7 mouse cellular contexts compared by ENCODE assay signal in genomic region chr16:97850667-97851060, GRCm38 (mm10). TPM values are rescaled to one million over a fixed set of nuclear protein-coding genes. Genes with fewer than 3 reads are reported as not detected.
DNase-seq lines count a peak whose midpoint lies in the region; ATAC-seq and TF ChIP-seq lines count a peak whose summit lies in the region.

No protein-coding gene starts in this region.

- H3K4me3 ChIP-seq in lung, embryonic 15.5 days: peak overlapping the region; percentile 93
- peak overlapping the region; percentile 90 for H3K4me3 ChIP-seq in embryonic facial prominence, embryonic 15.5 days (replicated peaks)
- peak overlapping the region; percentile 79 for H3K4me3 ChIP-seq in kidney, postnatal 0 days (replicated peaks; ENCODE audit: low read depth, low read length)

- POLR2A ChIA-PET in Patski (lab: Charles Lee): interaction anchor here (0.6 to 0.7 kb wide), 3 partner anchors 23 to 36 kb away, joined by 3 to 4 read pairs (median 3); no protein-coding TSS in a partner anchor

- WGBS in lung, embryonic 15.5 days: under 1% methylated on average over 11 of the region's 11 CpGs
- WGBS in embryonic facial prominence, embryonic 15.5 days: 0% methylated on average over 11 of the region's 11 CpGs
- 0% methylated on average over 9 of the region's 11 CpGs for WGBS in kidney, postnatal 0 days

- TF ChIP-seq CTCF in Patski (IDR thresholded peaks at IDR 0.05): no peak
- no peak for TF ChIP-seq CTCF in kidney, postnatal 0 days (IDR thresholded peaks at IDR 0.05; ENCODE audit: low read depth)

- peaks cover 22% of the 10 kb centered on the region; the same call in 1 of the 2 replicates for H3K4me1 ChIP-seq in lung, embryonic 15.5 days
- H3K4me1 ChIP-seq in embryonic facial prominence, embryonic 15.5 days: peaks cover 29% of the 10 kb centered on the region
- H3K4me1 ChIP-seq in kidney, postnatal 0 days (replicated peaks; ENCODE audit: insufficient read depth, low read length): peaks cover 11% of the 10 kb centered on the region; the same call in 1 of the 2 replicates

- peak overlapping the region; percentile 99 for H3K9ac ChIP-seq in lung, embryonic 15.5 days
- H3K9ac ChIP-seq in embryonic facial prominence, embryonic 15.5 days: peak overlapping the region; percentile 98
- H3K9ac ChIP-seq in kidney, postnatal 0 days (ENCODE audit: low read depth, low read length): peak overlapping the region; percentile 96

- CTCF ChIA-PET in Patski (lab: Charles Lee): interaction anchor here (1.1 kb wide), 1 partner anchor 27 kb away, joined by 3 read pairs; no protein-coding TSS in a partner anchor

- peak overlapping the region; percentile 72 for H3K4me2 ChIP-seq in lung, embryonic 15.5 days
- H3K4me2 ChIP-seq in embryonic facial prominence, embryonic 15.5 days (replicated peaks): peak overlapping the region; percentile 59
- peak overlapping the region; percentile 70 for H3K4me2 ChIP-seq in kidney, postnatal 0 days (ENCODE audit: low read length)

- in situ Hi-C loops in Patski (cut with MboI; ENCODE audit: low pct_unique_long_range_greater_than_20kb): no loop called here

- peak overlapping the region; percentile 100 for H3K27ac ChIP-seq in lung, embryonic 15.5 days
- peak overlapping the region; percentile 100 for H3K27ac ChIP-seq in embryonic facial prominence, embryonic 15.5 days (replicated peaks)
- peak overlapping the region; percentile 98 for H3K27ac ChIP-seq in kidney, postnatal 0 days

- no peak for DNase-seq in lung, postnatal 4 days
- no peak for DNase-seq in Patski (ENCODE audit: low read depth, low spot score)
- peak; percentile 63 for DNase-seq in kidney, postnatal 0 days (ENCODE audit: low spot score)
- peak; percentile 43 for DNase-seq in mesoderm, embryonic 11.5 days (ENCODE audit: low read depth, low spot score)
- no peak for DNase-seq in ovary, postnatal 14 days (ENCODE audit: low spot score)

- ATAC-seq in lung, embryonic 15.5 days (ENCODE audit: borderline replicate concordance, extremely low read depth, low FRiP score, low TSS enrichment): peak; percentile 60
- peak; percentile 6 for ATAC-seq in Patski
- ATAC-seq in embryonic facial prominence, embryonic 15.5 days (ENCODE audit: insufficient number of reproducible peaks, low FRiP score, low TSS enrichment, low read depth): peak; percentile 63
- no peak for ATAC-seq in kidney, postnatal 0 days (replicated peaks; ENCODE audit: low FRiP score, low read depth)

- H3K9me3 ChIP-seq in lung, embryonic 15.5 days: no peaks in the 10 kb centered on the region
- H3K9me3 ChIP-seq in embryonic facial prominence, embryonic 15.5 days (replicated peaks): no peaks in the 10 kb centered on the region
- H3K9me3 ChIP-seq in kidney, postnatal 0 days (replicated peaks; ENCODE audit: low read length): no peaks in the 10 kb centered on the region

- H3K36me3 ChIP-seq in lung, embryonic 15.5 days: no peaks in the 10 kb centered on the region
- peaks cover 11% of the 10 kb centered on the region; the same call in 1 of the 2 replicates for H3K36me3 ChIP-seq in embryonic facial prominence, embryonic 15.5 days
- H3K36me3 ChIP-seq in kidney, postnatal 0 days (ENCODE audit: insufficient read depth, low read length): 0 out of 2 replicates have a peak, but pooled peaks cover 7% of the 10 kb centered on the region

- H3K27me3 ChIP-seq in lung, embryonic 15.5 days: no peaks in the 10 kb centered on the region
- no peaks in the 10 kb centered on the region for H3K27me3 ChIP-seq in Patski
- no peaks in the 10 kb centered on the region for H3K27me3 ChIP-seq in embryonic facial prominence, embryonic 15.5 days
- H3K27me3 ChIP-seq in kidney, postnatal 0 days (ENCODE audit: insufficient read depth, low read length): no peaks in the 10 kb centered on the region

RNA-seq across cellular contexts. Expression of gene Prdm15, which starts 1.0 kb away (rescaled TPM):
- 9.5 and 10.9 TPM in 2 replicates for polyA plus RNA-seq in lung, embryonic 15.5 days (2015; fragmentation: Nextera tagmentation; extraction: Ambion mirVana)
- 6.8 TPM for polyA plus RNA-seq in Patski (2021)
- 9.7 and 10.9 TPM in 2 replicates for polyA plus RNA-seq in embryonic facial prominence, embryonic 15.5 days (2015; fragmentation: Nextera tagmentation; extraction: Ambion mirVana)
- polyA plus RNA-seq in kidney, postnatal 0 days (2015; fragmentation: Nextera tagmentation; extraction: Ambion mirVana): 4.3 and 4.4 TPM in 2 replicates

Comparison
In these comparisons a context has a peak if more than half of its experiments do, and no peak if none do; other contexts are left out.
1. DNase-seq: peak in kidney, postnatal 0 days (single experiment) and mesoderm, embryonic 11.5 days (single experiment); none in lung, postnatal 4 days (0 of 2), Patski (single experiment) and ovary, postnatal 14 days (single experiment).
2. Peak in every context shown above with its lines, with median percentiles within 50 percentile points of each other: H3K27ac ChIP-seq, H3K4me2 ChIP-seq, H3K4me3 ChIP-seq and H3K9ac ChIP-seq.